Mouse (Mus musculus) MEL (cell line): ENCODE data around the gene Cdh23. TPM values are rescaled to one million over a fixed set of nuclear protein-coding genes. Genes with fewer than 3 reads are reported as not detected.

Experiments
- DNase-seq: peaks from one replicate; pipeline ENCODE4 v3.0.0; 2011; ENCODE audit warnings: low read depth, low spot score
- H3K27ac ChIP-seq: 2 replicates; pipeline ENCODE4 v1.5.1; 2012; ENCODE audit warnings: low read depth, mild to moderate bottlenecking, control low read depth, low read length, moderate library complexity; ENCODE audit not compliant: control insufficient read depth
- H3K27me3 ChIP-seq, 2 experiments: fragments of 150-350 bp in 1 of 2; sonication (generic) in 1 of 2; 2 replicates each; pipeline ENCODE4 v1.6.1; 2012; ENCODE audit warnings: low read length in 2 of 2, mild to moderate bottlenecking in 2 of 2, improper control_type of control experiment in 1 of 2, moderate library complexity in 1 of 2; ENCODE audit not compliant: insufficient read depth in 2 of 2, control insufficient read depth in 1 of 2
- H3K36me3 ChIP-seq, 2 experiments: 2 replicates each; pipeline ENCODE4 v1.6.1; 2012 to 2014; ENCODE audit warnings: low read length in 2 of 2, improper control_type of control experiment in 1 of 2, inconsistent platforms in 1 of 2, mild to moderate bottlenecking in 1 of 2; ENCODE audit not compliant: insufficient read depth in 2 of 2, control insufficient read depth in 1 of 2
- H3K4me1 ChIP-seq, 2 experiments: fragments of 150-350 bp in 1 of 2; sonication (generic) in 1 of 2; 2 replicates each; pipeline ENCODE4 v1.6.1; 2012; ENCODE audit warnings: low read length in 2 of 2, improper control_type of control experiment in 1 of 2, mild to moderate bottlenecking in 1 of 2; ENCODE audit not compliant: insufficient read depth in 2 of 2, control insufficient read depth in 1 of 2
- H3K4me3 ChIP-seq, 2 experiments: fragments of 150-350 bp in 1 of 2; sonication (generic) in 1 of 2; 2 replicates each; pipeline ENCODE4 v1.5.1; 2012; ENCODE audit warnings: low read depth in 2 of 2, low read length in 2 of 2, mild to moderate bottlenecking in 2 of 2, moderate library complexity in 2 of 2, control low read depth in 1 of 2, improper control_type of control experiment in 1 of 2; ENCODE audit not compliant: control insufficient read depth in 1 of 2, insufficient read depth in 1 of 2
- H3K79me2 ChIP-seq: 2 replicates; pipeline ENCODE4 v1.6.1; 2012; ENCODE audit warnings: mild to moderate bottlenecking, low read length, moderate library complexity; ENCODE audit not compliant: control insufficient read depth, poor library complexity, insufficient read depth
- H3K9ac ChIP-seq: 2 replicates; pipeline ENCODE4 v1.6.1; 2012; ENCODE audit warnings: low read depth, mild to moderate bottlenecking, control low read depth, low read length, moderate library complexity; ENCODE audit not compliant: control insufficient read depth, poor library complexity, severe bottlenecking
- H3K9me3 ChIP-seq: fragments of 150-350 bp; sonication (generic); replicated peaks from 2 replicates; pipeline ENCODE4 v1.6.1; 2012; ENCODE audit warnings: mild to moderate bottlenecking, low read length, improper control_type of control experiment, moderate library complexity; ENCODE audit not compliant: insufficient read depth
- BHLHE40 ChIP-seq: IDR thresholded peaks from 2 replicates; pipeline ENCODE4 v1.6.1; 2012; ENCODE audit warnings: low read depth, mild to moderate bottlenecking, inconsistent platforms, low read length, improper control_type of control experiment, borderline replicate concordance
- CHD2 ChIP-seq: IDR thresholded peaks from 2 replicates; pipeline ENCODE4 v1.6.1; 2011; ENCODE audit warnings: low read length, improper control_type of control experiment
- ELF1 ChIP-seq: IDR thresholded peaks from 2 replicates; pipeline ENCODE4 v1.6.1; 2014; ENCODE audit warnings: low read depth, mild to moderate bottlenecking, inconsistent platforms, low read length, improper control_type of control experiment, moderate library complexity
- EP300 ChIP-seq, 2 experiments: IDR thresholded peaks; 2 replicates each; pipeline ENCODE4 v1.6.1; 2011; ENCODE audit warnings: improper control_type of control experiment in 2 of 2, low read length in 2 of 2, low read depth in 1 of 2, mild to moderate bottlenecking in 1 of 2
- ETS1 ChIP-seq: IDR thresholded peaks from 2 replicates; pipeline ENCODE4 v1.6.1; 2012; ENCODE audit warnings: low read depth, mild to moderate bottlenecking, inconsistent platforms, low read length, improper control_type of control experiment, moderate library complexity
- GABPA ChIP-seq: IDR thresholded peaks from 2 replicates; pipeline ENCODE4 v1.6.1; 2012; ENCODE audit warnings: low read depth, mild to moderate bottlenecking, inconsistent platforms, low read length, improper control_type of control experiment, moderate library complexity
- GATA1 ChIP-seq: IDR thresholded peaks from 2 replicates; pipeline ENCODE4 v1.6.1; 2011; ENCODE audit warnings: low read depth, low read length, improper control_type of control experiment
- JUND ChIP-seq: IDR thresholded peaks from 2 replicates; pipeline ENCODE4 v1.6.1; 2011; ENCODE audit warnings: low read depth, mild to moderate bottlenecking, improper control_type of control experiment, low read length
- KAT2A ChIP-seq: conservative IDR thresholded peaks from 2 replicates; pipeline ENCODE4 v1.6.1; 2012; ENCODE audit warnings: low read depth, low read length, improper control_type of control experiment, inconsistent platforms
- MAFK ChIP-seq: IDR thresholded peaks from 2 replicates; pipeline ENCODE4 v1.6.1; 2011; ENCODE audit warnings: low read depth, mild to moderate bottlenecking, low read length, improper control_type of control experiment, borderline replicate concordance
- MEF2A ChIP-seq: IDR thresholded peaks from 2 replicates; pipeline ENCODE4 v1.6.1; 2014; ENCODE audit warnings: low read depth, mild to moderate bottlenecking, inconsistent platforms, low read length, improper control_type of control experiment; ENCODE audit not compliant: poor library complexity, insufficient replicate concordance, severe bottlenecking; ENCODE audit errors: extremely low read depth
- MYB ChIP-seq: IDR thresholded peaks from 2 replicates; pipeline ENCODE4 v1.6.1; 2011; ENCODE audit warnings: mild to moderate bottlenecking, low read depth, low read length, improper control_type of control experiment
- MYC ChIP-seq: IDR thresholded peaks from 2 replicates; pipeline ENCODE4 v1.6.1; 2011; ENCODE audit warnings: low read depth, mild to moderate bottlenecking, low read length, improper control_type of control experiment, moderate library complexity
- NELFE ChIP-seq: IDR thresholded peaks from 2 replicates; pipeline ENCODE4 v1.6.1; 2011; ENCODE audit warnings: low read depth, low read length, improper control_type of control experiment
- NRF1 ChIP-seq: IDR thresholded peaks from 2 replicates; pipeline ENCODE4 v1.6.1; 2014; ENCODE audit warnings: low read depth, mild to moderate bottlenecking, inconsistent platforms, low read length, improper control_type of control experiment, moderate library complexity; ENCODE audit not compliant: poor library complexity, insufficient read depth, severe bottlenecking
- POLR2A ChIP-seq, 2 experiments: IDR thresholded peaks; 2 replicates each; pipeline ENCODE4 v1.6.1; 2011 to 2012; ENCODE audit warnings: low read length in 2 of 2, mild to moderate bottlenecking in 2 of 2, control low read depth in 1 of 2, improper control_type of control experiment in 1 of 2, low read depth in 1 of 2, moderate library complexity in 1 of 2; ENCODE audit not compliant: control insufficient read depth in 1 of 2, insufficient read depth in 1 of 2, poor library complexity in 1 of 2
- POLR2AphosphoS5 ChIP-seq: IDR thresholded peaks from 2 replicates; pipeline ENCODE4 v1.6.1; 2012; ENCODE audit warnings: low read depth, borderline replicate concordance, mild to moderate bottlenecking, inconsistent platforms, low read length, moderate library complexity, mixed read lengths
- RAD21 ChIP-seq: IDR thresholded peaks from 2 replicates; pipeline ENCODE4 v1.6.1; 2011; ENCODE audit warnings: mild to moderate bottlenecking, low read depth, low read length, improper control_type of control experiment
- RCOR1 ChIP-seq: IDR thresholded peaks from 2 replicates; pipeline ENCODE4 v1.6.1; 2012; ENCODE audit warnings: low read depth, mild to moderate bottlenecking, inconsistent platforms, low read length, improper control_type of control experiment
- SIN3A ChIP-seq: IDR thresholded peaks from 2 replicates; pipeline ENCODE4 v1.6.1; 2012; ENCODE audit warnings: low read length, improper control_type of control experiment, inconsistent platforms
- SMC3 ChIP-seq: IDR thresholded peaks from 2 replicates; pipeline ENCODE4 v1.6.1; 2011; ENCODE audit warnings: low read depth, low read length, improper control_type of control experiment
- TAL1 ChIP-seq: IDR thresholded peaks from 2 replicates; pipeline ENCODE4 v1.6.1; 2012; ENCODE audit warnings: mild to moderate bottlenecking, inconsistent platforms, low read length, moderate library complexity, mixed read lengths
- TBP ChIP-seq: IDR thresholded peaks from 2 replicates; pipeline ENCODE4 v1.8.0; 2011; ENCODE audit warnings: low read depth, low read length, improper control_type of control experiment
- TCF12 ChIP-seq: IDR thresholded peaks from 2 replicates; pipeline ENCODE4 v1.6.1; 2014; ENCODE audit warnings: low read depth, mild to moderate bottlenecking, inconsistent platforms, low read length, improper control_type of control experiment, moderate library complexity
- USF1 ChIP-seq: IDR thresholded peaks from 2 replicates; pipeline ENCODE4 v1.6.1; 2014; ENCODE audit warnings: low read depth, mild to moderate bottlenecking, inconsistent platforms, low read length, improper control_type of control experiment, moderate library complexity
- USF2 ChIP-seq, 2 experiments: IDR thresholded peaks; 2 replicates each; pipeline ENCODE4 v1.6.1; 2011 to 2012; ENCODE audit warnings: improper control_type of control experiment in 2 of 2, low read length in 2 of 2, borderline replicate concordance in 1 of 2, inconsistent platforms in 1 of 2, low read depth in 1 of 2, mild to moderate bottlenecking in 1 of 2; ENCODE audit not compliant: insufficient read depth in 1 of 2
- ZC3H11A ChIP-seq: IDR thresholded peaks from 2 replicates; pipeline ENCODE4 v1.6.1; 2012; ENCODE audit warnings: low read depth, mild to moderate bottlenecking, inconsistent platforms, low read length, improper control_type of control experiment
- ZKSCAN1 ChIP-seq: IDR thresholded peaks from 2 replicates; pipeline ENCODE4 v1.6.1; 2012; ENCODE audit warnings: low read depth, mild to moderate bottlenecking, inconsistent platforms, low read length, improper control_type of control experiment, moderate library complexity
- ZMIZ1 ChIP-seq: IDR thresholded peaks from 2 replicates; pipeline ENCODE4 v1.6.1; 2012; ENCODE audit warnings: low read depth, mild to moderate bottlenecking, inconsistent platforms, low read length, improper control_type of control experiment, moderate library complexity
- polyA plus RNA-seq, 2 experiments: library from polyadenylated mRNA; stranded (reverse) in 1 of 2; unstranded in 1 of 2; fragments of >175 nt in 1 of 2; fragments of >200 nt in 1 of 2; gene quantifications; 2 replicates each; pipeline versions ENCODE4 v1.2.1 to v1.2.4; 2012; ENCODE audit warnings: low replicate concordance in 2 of 2, low read depth in 1 of 2; ENCODE audit not compliant: insufficient read length in 2 of 2, insufficient read depth in 1 of 2, missing spikeins in 1 of 2
- total RNA-seq: library from RNA; depleted of rRNA; stranded (reverse); fragments of 300-350 nt; gene quantifications from 2 replicates; pipeline ENCODE4 v1.2.3, GENCODE M21; 2012

Gene Cdh23
- total and polyA plus RNA-seq, 3 experiments, result 0.04 TPM; not detected in 2

- DNase-seq, result peak; percentile 20
- H3K27ac ChIP-seq, result no peak overlapping the region
- no peaks in the 10 kb centered on the region for H3K27me3 ChIP-seq
- H3K4me3 ChIP-seq, result no peak overlapping the region
- no peak for TF ChIP-seq POLR2A (IDR thresholded peaks at IDR 0.05; ENCODE audit: control insufficient read depth in 1 of 2, insufficient read depth in 1 of 2, low read depth in 1 of 2, low read length in 2 of 2, poor library complexity in 1 of 2)
- no peak for TF ChIP-seq SMC3
- TF ChIP-seq TAL1, result no peak
- TF ChIP-seq MYC, result no peak
- no peak for TF ChIP-seq RCOR1
- no peak for TF ChIP-seq GABPA
- TF ChIP-seq USF1, result no peak
- no peak for TF ChIP-seq NELFE
- no peak for TF ChIP-seq KAT2A
- TF ChIP-seq ETS1, result no peak
- no peak for TF ChIP-seq MYB
- no peak for TF ChIP-seq USF2 (IDR thresholded peaks at IDR 0.05; ENCODE audit: borderline replicate concordance in 1 of 2, insufficient read depth in 1 of 2, low read depth in 1 of 2, low read length in 2 of 2)
- no peak for TF ChIP-seq TCF12
- no peak for TF ChIP-seq JUND
- TF ChIP-seq ZMIZ1, result no peak
- no peak for TF ChIP-seq EP300 (IDR thresholded peaks at IDR 0.05; ENCODE audit: low read depth in 1 of 2, low read length in 2 of 2)
- no peak for TF ChIP-seq BHLHE40
- TF ChIP-seq GATA1, result no peak
- no peak for TF ChIP-seq MEF2A
- no peak for TF ChIP-seq ZKSCAN1
- no peak overlapping the region for H3K9ac ChIP-seq
- no peaks in the 10 kb centered on the region for H3K79me2 ChIP-seq
- H3K36me3 ChIP-seq, result no peaks in the 10 kb centered on the region
- H3K4me1 ChIP-seq, result no peaks in the 10 kb centered on the region
- no peaks in the 10 kb centered on the region for H3K9me3 ChIP-seq
These were observed 308.0 kb downstream of the Cdh23 start for GRCm38 (mm10) chr10:60388332-60388731.

GRCm38 (mm10) chr10:60381142-60381925 is 315.0 kb downstream of the Cdh23 start:
- Histone ChIP-seq H3K27me3 (no peaks in the 10 kb centered on the region), H3K9me3 (no peaks in the 10 kb centered on the region), H3K79me2 (no peaks in the 10 kb centered on the region), H3K4me3 (no peak overlapping the region), H3K4me1 (no peaks in the 10 kb centered on the region), H3K36me3 (no peaks in the 10 kb centered on the region), H3K9ac (no peak overlapping the region), H3K27ac (no peak overlapping the region)
- TF ChIP-seq ELF1 (no peak), MAFK (no peak), SIN3A (no peak), POLR2AphosphoS5 (no peak), USF1 (no peak), RCOR1 (no peak), JUND (no peak), NRF1 (no peak), BHLHE40 (no peak), ZC3H11A (no peak), CHD2 (no peak), TBP (no peak), RAD21 (no peak)
- no peak for DNase-seq
